Mouse (Mus musculus) neural tube, embryonic 14.5 days (tissue): ENCODE data around the gene Piwil4. TPM values are rescaled to one million over a fixed set of nuclear protein-coding genes. Genes with fewer than 3 reads are reported as not detected.
"Not testable (repeated sequence)": the region's sequence is repeated elsewhere in the genome, so short reads cannot be mapped to it uniquely, and the experiment has no call there.

Experiments
- ATAC-seq: fragments of 200-750 bp; cut with Nextera tagmentation; 2 replicates; pipeline ENCODE4 v1.8.0; 2017; ENCODE audit warnings: low read depth, mild to moderate bottlenecking, moderate TSS enrichment, moderate library complexity
- H3K27ac ChIP-seq: fragments of 300-500 bp; sonication (generic); 2 replicates; pipeline ENCODE4 v1.5.1; 2014; ENCODE audit warnings: low read depth, mild to moderate bottlenecking, control low read depth, low read length, moderate library complexity, mixed read lengths
- H3K27me3 ChIP-seq: fragments of 300-500 bp; sonication (generic); 2 replicates; pipeline ENCODE4 v1.6.1; 2014; ENCODE audit warnings: low read length; ENCODE audit not compliant: control insufficient read depth, insufficient read depth
- H3K36me3 ChIP-seq: fragments of 300-500 bp; sonication (generic); 2 replicates; pipeline ENCODE4 v1.6.1; 2014; ENCODE audit warnings: low read length, mixed read lengths; ENCODE audit not compliant: control insufficient read depth, insufficient read depth
- H3K4me1 ChIP-seq: fragments of 300-500 bp; sonication (generic); 2 replicates; pipeline ENCODE4 v1.6.1; 2014; ENCODE audit warnings: low read length; ENCODE audit not compliant: control insufficient read depth, insufficient read depth
- H3K4me2 ChIP-seq: fragments of 300-500 bp; sonication (generic); 2 replicates; pipeline ENCODE4 v1.6.1; 2014; ENCODE audit warnings: mild to moderate bottlenecking, low read depth, low read length, control low read depth
- H3K4me3 ChIP-seq: fragments of 300-500 bp; sonication (generic); 2 replicates; pipeline ENCODE4 v1.5.1; 2014; ENCODE audit warnings: low read depth, low read length, control low read depth, mixed read lengths
- H3K9ac ChIP-seq: fragments of 300-500 bp; sonication (generic); replicated peaks from 2 replicates; pipeline ENCODE4 v1.6.1; 2014; ENCODE audit warnings: low read depth, mild to moderate bottlenecking, control low read depth, low read length, mixed read lengths
- H3K9me3 ChIP-seq: fragments of 300-500 bp; sonication (generic); 2 replicates; pipeline ENCODE4 v1.6.1; 2016; ENCODE audit warnings: low read length; ENCODE audit not compliant: control insufficient read depth
- WGBS: fragments of 180-500 bp; shearing (Covaris S2); extraction: QIAGEN DNeasy Blood & Tissue Kit; methylation state at CpG from one replicate; pipeline ENCODE4 v1.1.7; 2014; 5-methylcytosine and 5-hydroxymethylcytosine counted together
- polyA plus RNA-seq: library from polyadenylated mRNA; unstranded; fragments of >200 nt; fragmentation: Nextera tagmentation; extraction: Ambion mirVana; gene quantifications from 2 replicates; pipeline ENCODE4 v1.2.1, GENCODE M21; 2014

The Piwil4 gene
- polyA plus RNA-seq, 1 experiment from 2014 or later = 0.31 TPM

- Histone ChIP-seq H3K36me3 (no peaks in the 10 kb centered on the region), H3K9ac (no peak overlapping the region), H3K4me1 (no peaks in the 10 kb centered on the region), H3K9me3 (no peaks in the 10 kb centered on the region), H3K4me2 (no peak overlapping the region), H3K27me3 (no peaks in the 10 kb centered on the region), H3K27ac (no peak overlapping the region), H3K4me3 (no peak overlapping the region)
- WGBS = 51% methylated on average over 4 of the region's 4 CpGs
- no peak for ATAC-seq
Observed at GRCm38 (mm10) chr9:14684363-14684762, 56.2 kb downstream of the Piwil4 start.

- Histone ChIP-seq H3K4me3 (no peak overlapping the region), H3K9me3 (no peaks in the 10 kb centered on the region), H3K36me3 (no peaks in the 10 kb centered on the region), H3K4me1 (no peaks in the 10 kb centered on the region), H3K27ac (no peak overlapping the region), H3K9ac (no peak overlapping the region), H3K4me2 (no peak overlapping the region), H3K27me3 (no peaks in the 10 kb centered on the region)
- no peak for ATAC-seq
Observed at GRCm38 (mm10) chr9:14682741-14683140, 57.8 kb downstream of the Piwil4 start.

GRCm38 (mm10) chr9:14680584-14680983 is 59.9 kb downstream of the Piwil4 start:
- H3K27me3 ChIP-seq = no peaks in the 10 kb centered on the region
- no peak overlapping the region for H3K9ac ChIP-seq
- no peak overlapping the region for H3K4me3 ChIP-seq
- H3K27ac ChIP-seq = no peak overlapping the region
- no peaks in the 10 kb centered on the region for H3K36me3 ChIP-seq
- H3K9me3 ChIP-seq = no peaks in the 10 kb centered on the region
- 39% methylated on average over 2 of the region's 2 CpGs for WGBS
- no peaks in the 10 kb centered on the region for H3K4me1 ChIP-seq
- ATAC-seq = no peak
- H3K4me2 ChIP-seq = no peak overlapping the region

- H3K27ac ChIP-seq = no peak overlapping the region
- H3K4me1 ChIP-seq = no peaks in the 10 kb centered on the region
- no peak overlapping the region for H3K4me2 ChIP-seq
- H3K36me3 ChIP-seq = no peaks in the 10 kb centered on the region
- no peaks in the 10 kb centered on the region for H3K9me3 ChIP-seq
- H3K27me3 ChIP-seq = no peaks in the 10 kb centered on the region
- no peak overlapping the region for H3K4me3 ChIP-seq
- no peak overlapping the region for H3K9ac ChIP-seq
- 71% methylated on average over 9 of the region's 9 CpGs for WGBS
- no peak for ATAC-seq
Observed at GRCm38 (mm10) chr9:14675707-14676691, 64.5 kb downstream of the Piwil4 start.

GRCm38 (mm10) chr9:14674506-14674905 is 66.0 kb downstream of the Piwil4 start:
- Histone ChIP-seq H3K27me3 (no peaks in the 10 kb centered on the region), H3K9me3 (no peaks in the 10 kb centered on the region), H3K36me3 (no peaks in the 10 kb centered on the region), H3K4me3 (no peak overlapping the region), H3K4me1 (no peaks in the 10 kb centered on the region), H3K4me2 (no peak overlapping the region), H3K27ac (no peak overlapping the region), H3K9ac (no peak overlapping the region)
- ATAC-seq = no peak
- 94% methylated on average over 8 of the region's 8 CpGs for WGBS

GRCm38 (mm10) chr9:14673109-14673508 is 67.4 kb downstream of the Piwil4 start:
- no peak for ATAC-seq

GRCm38 (mm10) chr9:14671965-14672364 is 68.6 kb downstream of the Piwil4 start:
- H3K4me1 ChIP-seq, ATAC-seq, H3K4me2 ChIP-seq, H3K4me3 ChIP-seq, H3K9ac ChIP-seq, H3K36me3 ChIP-seq, H3K9me3 ChIP-seq, H3K27ac ChIP-seq, H3K27me3 ChIP-seq: not testable (repeated sequence)
- 50% methylated on average over 5 of the region's 5 CpGs for WGBS

More at GRCm38 (mm10) chr9:14673109-14673508, 67.4 kb downstream of the Piwil4 start:
- WGBS = 89% methylated on average over 4 of the region's 4 CpGs
- H3K27ac ChIP-seq = no peak overlapping the region
- H3K4me2 ChIP-seq = no peak overlapping the region
- no peak overlapping the region for H3K9ac ChIP-seq
- no peak overlapping the region for H3K4me3 ChIP-seq
- no peaks in the 10 kb centered on the region for H3K36me3 ChIP-seq
- H3K4me1 ChIP-seq = no peaks in the 10 kb centered on the region
- no peaks in the 10 kb centered on the region for H3K27me3 ChIP-seq
- no peaks in the 10 kb centered on the region for H3K9me3 ChIP-seq

GRCm38 (mm10) chr9:14668382-14668781 is 72.2 kb downstream of the Piwil4 start:
- H3K27ac ChIP-seq = no peak overlapping the region
- WGBS = 85% methylated on average over 3 of the region's 3 CpGs
- H3K4me2 ChIP-seq = no peak overlapping the region
- H3K4me1 ChIP-seq = no peaks in the 10 kb centered on the region
- H3K36me3 ChIP-seq = no peaks in the 10 kb centered on the region
- no peak overlapping the region for H3K9ac ChIP-seq
- H3K27me3 ChIP-seq = no peaks in the 10 kb centered on the region
- no peaks in the 10 kb centered on the region for H3K9me3 ChIP-seq
- no peak for ATAC-seq
- H3K4me3 ChIP-seq = no peak overlapping the region

- H3K4me1 ChIP-seq = no peaks in the 10 kb centered on the region
- ATAC-seq = no peak
- H3K4me3 ChIP-seq = no peak overlapping the region
- no peak overlapping the region for H3K27ac ChIP-seq
- H3K9ac ChIP-seq = no peak overlapping the region
- no peaks in the 10 kb centered on the region for H3K27me3 ChIP-seq
- H3K9me3 ChIP-seq = no peaks in the 10 kb centered on the region
- 96% methylated on average over 3 of the region's 3 CpGs for WGBS
- H3K36me3 ChIP-seq = no peaks in the 10 kb centered on the region
- H3K4me2 ChIP-seq = no peak overlapping the region
Observed at GRCm38 (mm10) chr9:14666071-14666470, 74.5 kb downstream of the Piwil4 start.
